Mouse (Mus musculus) limb, embryonic 15.5 days (tissue): ENCODE data around the gene Epsti1. TPM values are rescaled to one million over a fixed set of nuclear protein-coding genes. Genes with fewer than 3 reads are reported as not detected.

Source experiments
- ATAC-seq: fragments of 200-750 bp; cut with Nextera tagmentation; 2 replicates; pipeline ENCODE4 v1.8.0; 2017; ENCODE audit warnings: low read depth, moderate TSS enrichment; ENCODE audit not compliant: insufficient number of reproducible peaks, low FRiP score, low TSS enrichment
- H3K27ac ChIP-seq: fragments of 300-500 bp; sonication (generic); 2 replicates; pipeline ENCODE4 v1.5.1; 2015; ENCODE audit warnings: moderate library complexity, mild to moderate bottlenecking, inconsistent platforms
- H3K27me3 ChIP-seq: fragments of 300-500 bp; sonication (generic); 2 replicates; pipeline ENCODE4 v1.6.1; 2015; ENCODE audit warnings: inconsistent platforms
- H3K36me3 ChIP-seq: fragments of 300-500 bp; sonication (generic); 2 replicates; pipeline ENCODE4 v1.6.1; 2015; ENCODE audit warnings: inconsistent platforms
- H3K4me1 ChIP-seq: fragments of 300-500 bp; sonication (generic); 2 replicates; pipeline ENCODE4 v1.6.1; 2015; ENCODE audit warnings: inconsistent platforms
- H3K4me2 ChIP-seq: fragments of 300-500 bp; sonication (generic); 2 replicates; pipeline ENCODE4 v1.6.1; 2015; ENCODE audit warnings: mild to moderate bottlenecking, inconsistent platforms
- H3K4me3 ChIP-seq: fragments of 300-500 bp; sonication (generic); 2 replicates; pipeline ENCODE4 v1.5.1; 2015; ENCODE audit warnings: mild to moderate bottlenecking, inconsistent platforms
- H3K9ac ChIP-seq: fragments of 300-500 bp; sonication (generic); 2 replicates; pipeline ENCODE4 v1.6.1; 2015; ENCODE audit warnings: inconsistent platforms
- H3K9me3 ChIP-seq: fragments of 300-500 bp; sonication (generic); 2 replicates; pipeline ENCODE4 v1.6.1; 2016; ENCODE audit warnings: inconsistent platforms
- WGBS: fragments of 180-500 bp; shearing (Covaris S2); methylation state at CpG from one replicate; pipeline ENCODE4 v1.1.7; 2015; 5-methylcytosine and 5-hydroxymethylcytosine counted together
- polyA plus RNA-seq: library from polyadenylated mRNA; unstranded; fragments of >200 nt; fragmentation: Nextera tagmentation; extraction: Ambion mirVana; gene quantifications from 2 replicates; pipeline ENCODE4 v1.2.1, GENCODE M21; 2015

Epsti1 gene
- polyA plus RNA-seq, 1 experiment from 2014 or later, result 1.2 TPM

- H3K9me3 ChIP-seq, result no peaks in the 10 kb centered on the region
- peaks cover 11% of the 10 kb centered on the region; the same call in 1 of the 2 replicates for H3K4me1 ChIP-seq
- H3K9ac ChIP-seq, result no peak overlapping the region
- no peaks in the 10 kb centered on the region for H3K36me3 ChIP-seq
- H3K4me2 ChIP-seq, result no peak overlapping the region
- no peak for ATAC-seq
- no peak overlapping the region for H3K27ac ChIP-seq
- 86% methylated on average over 6 of the region's 6 CpGs for WGBS
- H3K27me3 ChIP-seq, result no peaks in the 10 kb centered on the region
- H3K4me3 ChIP-seq, result no peak overlapping the region
Measured at GRCm38 (mm10) chr14:78040643-78041042, 136.6 kb downstream of the Epsti1 start.

- no peak overlapping the region for H3K9ac ChIP-seq
- no peak overlapping the region for H3K4me2 ChIP-seq
- no peak overlapping the region for H3K4me3 ChIP-seq
- peaks cover 11% of the 10 kb centered on the region; the same call in 1 of the 2 replicates for H3K4me1 ChIP-seq
- no peaks in the 10 kb centered on the region for H3K27me3 ChIP-seq
- no peaks in the 10 kb centered on the region for H3K9me3 ChIP-seq
- ATAC-seq, result 0 out of 2 replicates have a peak, but pooled peaks have one; percentile 35
- H3K36me3 ChIP-seq, result no peaks in the 10 kb centered on the region
- peak overlapping the region; percentile 18; the same call in 1 of the 2 replicates for H3K27ac ChIP-seq
- WGBS, result 54% methylated on average over 11 of the region's 11 CpGs
Measured at GRCm38 (mm10) chr14:78041886-78042526, 138.0 kb downstream of the Epsti1 start.

- Histone ChIP-seq H3K36me3 (no peaks in the 10 kb centered on the region), H3K4me1 (peaks cover 11% of the 10 kb centered on the region; the same call in 1 of the 2 replicates), H3K4me2 (no peak overlapping the region), H3K9me3 (no peaks in the 10 kb centered on the region), H3K9ac (no peak overlapping the region), H3K27me3 (no peaks in the 10 kb centered on the region), H3K4me3 (no peak overlapping the region), H3K27ac (no peak overlapping the region)
- no peak for ATAC-seq
- WGBS, result 18% methylated on average over 2 of the region's 2 CpGs
Measured at GRCm38 (mm10) chr14:78043079-78043478, 139.0 kb downstream of the Epsti1 start.

GRCm38 (mm10) chr14:78048258-78048657 lies 144.2 kb downstream of the Epsti1 start:
- no peak overlapping the region for H3K4me2 ChIP-seq
- no peaks in the 10 kb centered on the region for H3K4me1 ChIP-seq
- H3K9ac ChIP-seq, result no peak overlapping the region
- H3K36me3 ChIP-seq, result no peaks in the 10 kb centered on the region
- no peak overlapping the region for H3K27ac ChIP-seq
- no peak for ATAC-seq
- WGBS, result 85% methylated on average over 3 of the region's 3 CpGs
- no peak overlapping the region for H3K4me3 ChIP-seq
- H3K27me3 ChIP-seq, result no peaks in the 10 kb centered on the region
- H3K9me3 ChIP-seq, result no peaks in the 10 kb centered on the region

- no peak for ATAC-seq
- Histone ChIP-seq H3K4me1 (no peaks in the 10 kb centered on the region), H3K27ac (no peak overlapping the region), H3K36me3 (no peaks in the 10 kb centered on the region), H3K9me3 (no peaks in the 10 kb centered on the region), H3K4me2 (no peak overlapping the region), H3K4me3 (no peak overlapping the region), H3K9ac (no peak overlapping the region), H3K27me3 (no peaks in the 10 kb centered on the region)
- WGBS, result 86% methylated on average over 4 of the region's 4 CpGs
Measured at GRCm38 (mm10) chr14:78048674-78049073, 144.6 kb downstream of the Epsti1 start.

Other genes starting within 250 kb of the Epsti1 start
- gene Dnajc15, start 29.1 kb upstream of the Epsti1 start, polyA plus RNA-seq, result 85.0 and 92.1 TPM in 2 replicates
- not detected in 2 replicates for gene Fam216b, start 184.8 kb downstream of the Epsti1 start, polyA plus RNA-seq